Mouse (Mus musculus): ENCODE measurements around the gene Sdccag8. TPM values are rescaled to one million over a fixed set of nuclear protein-coding genes. Genes with fewer than 3 reads are reported as not detected.

Sdccag8 gene
- polyA plus RNA-seq, 1 experiment from 2014 or later = 6.4 TPM

GRCm38 (mm10) chr1:176950061-176950460 is 135.6 kb downstream of the Sdccag8 start:
- ATAC-seq (ENCODE audit: low FRiP score, low TSS enrichment) = no peak
- no peak overlapping the region for H3K27ac ChIP-seq (replicated peaks)
- no peaks in the 10 kb centered on the region for H3K36me3 ChIP-seq (ENCODE audit: control insufficient read depth, insufficient read depth, low read length)
- no peak overlapping the region for H3K4me3 ChIP-seq (ENCODE audit: low read depth, low read length)
- no peak overlapping the region for H3K4me2 ChIP-seq (replicated peaks; ENCODE audit: low read depth)
- no peaks in the 10 kb centered on the region for H3K9me3 ChIP-seq (ENCODE audit: control insufficient read depth, low read length)
- no peak for DNase-seq (ENCODE audit: low spot score)
- no peaks in the 10 kb centered on the region for H3K4me1 ChIP-seq (replicated peaks; ENCODE audit: control insufficient read depth, insufficient read depth)
- no peak overlapping the region for H3K9ac ChIP-seq (ENCODE audit: low read length)
- TF ChIP-seq EP300 (optimal IDR thresholded peaks at IDR 0.05) = no peak
- TF ChIP-seq CTCF (IDR thresholded peaks at IDR 0.05; ENCODE audit: low read depth) = no peak
- H3K27me3 ChIP-seq (ENCODE audit: control insufficient read depth, insufficient read depth, low read length) = no peaks in the 10 kb centered on the region
- WGBS = 84% methylated on average over 6 of the region's 6 CpGs

- TF ChIP-seq CTCF (IDR thresholded peaks at IDR 0.05; ENCODE audit: low read depth) = no peak
- no peak for TF ChIP-seq EP300 (optimal IDR thresholded peaks at IDR 0.05)
- H3K9me3 ChIP-seq (ENCODE audit: control insufficient read depth, low read length) = no peaks in the 10 kb centered on the region
- H3K4me3 ChIP-seq (ENCODE audit: low read depth, low read length) = no peak overlapping the region
- no peak for DNase-seq (ENCODE audit: low spot score)
- WGBS = 73% methylated on average over 7 of the region's 7 CpGs
- H3K36me3 ChIP-seq (ENCODE audit: control insufficient read depth, insufficient read depth, low read length) = no peaks in the 10 kb centered on the region
- H3K27ac ChIP-seq (replicated peaks) = no peak overlapping the region
- no peak overlapping the region for H3K9ac ChIP-seq (ENCODE audit: low read length)
- no peak for ATAC-seq (ENCODE audit: low FRiP score, low TSS enrichment)
- no peaks in the 10 kb centered on the region for H3K4me1 ChIP-seq (replicated peaks; ENCODE audit: control insufficient read depth, insufficient read depth)
- H3K27me3 ChIP-seq (ENCODE audit: control insufficient read depth, insufficient read depth, low read length) = no peaks in the 10 kb centered on the region
- no peak overlapping the region for H3K4me2 ChIP-seq (replicated peaks; ENCODE audit: low read depth)
These were observed 137.4 kb downstream of the Sdccag8 start for GRCm38 (mm10) chr1:176951836-176952235.

DNA sequence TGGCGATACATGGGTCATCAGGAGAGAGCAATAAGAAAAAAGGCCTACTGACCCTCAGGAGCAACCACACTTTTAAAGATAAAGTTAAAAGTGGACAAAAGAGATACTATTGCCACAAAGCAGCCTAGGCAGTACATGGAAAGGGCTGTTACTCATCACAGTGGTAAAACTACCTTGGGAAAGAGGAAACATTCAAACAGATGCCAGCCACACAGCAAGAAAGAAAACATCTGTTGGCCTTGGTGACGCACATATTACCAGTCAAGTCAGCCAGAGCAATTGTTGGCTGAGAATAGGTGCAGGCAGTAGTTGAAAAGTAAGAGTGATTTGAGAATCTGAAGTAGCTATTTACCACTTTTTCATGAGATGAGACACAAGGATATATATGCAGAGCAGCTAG is 143.9 kb downstream of the Sdccag8 start:
- no peak overlapping the region for H3K27ac ChIP-seq (replicated peaks)
- DNase-seq (ENCODE audit: low spot score) (no peak), ATAC-seq (ENCODE audit: low FRiP score, low TSS enrichment) (no peak)
- H3K9me3 ChIP-seq (ENCODE audit: control insufficient read depth, low read length) = no peaks in the 10 kb centered on the region
- no peaks in the 10 kb centered on the region for H3K27me3 ChIP-seq (ENCODE audit: control insufficient read depth, insufficient read depth, low read length)
- WGBS = 87% methylated on average over 2 of the region's 2 CpGs
- H3K4me1 ChIP-seq (replicated peaks; ENCODE audit: control insufficient read depth, insufficient read depth) = no peaks in the 10 kb centered on the region
- H3K9ac ChIP-seq (ENCODE audit: low read length) = no peak overlapping the region
- no peaks in the 10 kb centered on the region for H3K36me3 ChIP-seq (ENCODE audit: control insufficient read depth, insufficient read depth, low read length)
- TF ChIP-seq EP300 (optimal IDR thresholded peaks at IDR 0.05) (no peak), CTCF (IDR thresholded peaks at IDR 0.05; ENCODE audit: low read depth) (no peak)
- H3K4me3 ChIP-seq (ENCODE audit: low read depth, low read length) = no peak overlapping the region
- H3K4me2 ChIP-seq (replicated peaks; ENCODE audit: low read depth) = no peak overlapping the region

- H3K27ac ChIP-seq (replicated peaks) = no peak overlapping the region
- H3K4me3 ChIP-seq (ENCODE audit: low read depth, low read length) = no peak overlapping the region
- H3K36me3 ChIP-seq (ENCODE audit: control insufficient read depth, insufficient read depth, low read length) = no peaks in the 10 kb centered on the region
- H3K4me1 ChIP-seq (replicated peaks; ENCODE audit: control insufficient read depth, insufficient read depth) = no peaks in the 10 kb centered on the region
- 93% methylated on average over 10 of the region's 10 CpGs for WGBS
- H3K9ac ChIP-seq (ENCODE audit: low read length) = no peak overlapping the region
- H3K27me3 ChIP-seq (ENCODE audit: control insufficient read depth, insufficient read depth, low read length) = no peaks in the 10 kb centered on the region
- ATAC-seq (ENCODE audit: low FRiP score, low TSS enrichment) (no peak), DNase-seq (ENCODE audit: low spot score) (no peak)
- no peak for TF ChIP-seq CTCF (IDR thresholded peaks at IDR 0.05; ENCODE audit: low read depth)
- TF ChIP-seq EP300 (optimal IDR thresholded peaks at IDR 0.05) = no peak
- no peak overlapping the region for H3K4me2 ChIP-seq (replicated peaks; ENCODE audit: low read depth)
- H3K9me3 ChIP-seq (ENCODE audit: control insufficient read depth, low read length) = no peaks in the 10 kb centered on the region
These were observed 147.3 kb downstream of the Sdccag8 start for GRCm38 (mm10) chr1:176961716-176962115.

DNA sequence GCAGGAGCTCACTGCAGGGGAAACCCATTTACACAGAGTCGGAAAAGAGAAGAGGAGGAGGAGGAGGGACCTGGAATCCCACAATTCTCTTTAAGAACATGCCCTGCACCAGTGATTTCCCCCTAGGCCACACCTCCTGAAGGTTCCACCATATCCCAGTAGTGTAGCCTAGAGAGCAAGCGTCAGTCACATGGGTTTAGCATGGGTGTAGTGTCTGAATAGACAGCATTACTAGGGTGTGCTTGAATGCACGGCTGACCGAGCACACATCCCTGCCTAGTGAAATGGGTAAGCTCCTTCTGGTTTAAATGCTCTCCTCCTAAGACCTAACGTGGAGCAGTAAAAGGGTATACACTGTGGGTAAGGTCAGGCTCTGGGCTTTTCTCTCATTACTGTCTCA is 148.4 kb downstream of the Sdccag8 start:
- DNase-seq (ENCODE audit: low spot score) (no peak), ATAC-seq (ENCODE audit: low FRiP score, low TSS enrichment) (no peak)
- Histone ChIP-seq H3K4me2 (replicated peaks; ENCODE audit: low read depth) (no peak overlapping the region), H3K4me1 (replicated peaks; ENCODE audit: control insufficient read depth, insufficient read depth) (no peaks in the 10 kb centered on the region), H3K27ac (replicated peaks) (no peak overlapping the region), H3K27me3 (ENCODE audit: control insufficient read depth, insufficient read depth, low read length) (no peaks in the 10 kb centered on the region), H3K9ac (ENCODE audit: low read length) (no peak overlapping the region), H3K4me3 (ENCODE audit: low read depth, low read length) (no peak overlapping the region), H3K9me3 (ENCODE audit: control insufficient read depth, low read length) (no peaks in the 10 kb centered on the region), H3K36me3 (ENCODE audit: control insufficient read depth, insufficient read depth, low read length) (no peaks in the 10 kb centered on the region)
- no peak for TF ChIP-seq EP300 (optimal IDR thresholded peaks at IDR 0.05)
- TF ChIP-seq CTCF (IDR thresholded peaks at IDR 0.05; ENCODE audit: low read depth) = no peak
- WGBS = 79% methylated on average over 5 of the region's 5 CpGs

DNA sequence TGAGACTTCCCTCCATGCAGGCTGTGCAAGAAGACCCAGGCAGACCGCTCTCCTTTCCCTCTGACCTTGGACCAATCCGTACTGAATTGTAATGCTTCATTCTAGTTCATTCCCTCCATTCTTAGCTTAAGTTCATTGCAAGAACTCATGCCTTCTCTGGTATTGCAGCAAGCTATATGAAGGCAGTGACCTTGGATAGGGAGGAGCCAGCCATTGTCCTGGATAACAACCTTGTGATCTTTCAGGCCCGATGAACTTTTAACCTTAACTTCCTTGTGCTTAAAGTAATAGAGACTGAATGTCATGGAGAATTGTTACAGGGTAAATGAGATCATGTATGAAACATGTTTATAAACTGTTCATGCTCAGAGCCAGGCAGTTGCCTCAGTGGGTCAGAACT is 152.8 kb downstream of the Sdccag8 start:
- no peak for DNase-seq (ENCODE audit: low spot score)
- Histone ChIP-seq H3K9me3 (ENCODE audit: control insufficient read depth, low read length) (no peaks in the 10 kb centered on the region), H3K9ac (ENCODE audit: low read length) (no peak overlapping the region), H3K36me3 (ENCODE audit: control insufficient read depth, insufficient read depth, low read length) (no peaks in the 10 kb centered on the region), H3K27me3 (ENCODE audit: control insufficient read depth, insufficient read depth, low read length) (no peaks in the 10 kb centered on the region), H3K27ac (replicated peaks) (no peak overlapping the region), H3K4me1 (replicated peaks; ENCODE audit: control insufficient read depth, insufficient read depth) (no peaks in the 10 kb centered on the region), H3K4me3 (ENCODE audit: low read depth, low read length) (no peak overlapping the region), H3K4me2 (replicated peaks; ENCODE audit: low read depth) (no peak overlapping the region)
- TF ChIP-seq EP300 (optimal IDR thresholded peaks at IDR 0.05) (no peak), CTCF (IDR thresholded peaks at IDR 0.05; ENCODE audit: low read depth) (no peak)
- ATAC-seq (ENCODE audit: low FRiP score, low TSS enrichment) = no peak
- WGBS = 87% methylated on average over 3 of the region's 3 CpGs

All from stomach, postnatal 0 days (tissue).